Mouse (Mus musculus): Measurements from ENCODE around the gene Snd1. TPM values are rescaled to one million over a fixed set of nuclear protein-coding genes. Genes with fewer than 3 reads are reported as not detected.

Gene Snd1
- total RNA-seq, 2 experiments from 2014 or later: 110 to 112 TPM

DNA sequence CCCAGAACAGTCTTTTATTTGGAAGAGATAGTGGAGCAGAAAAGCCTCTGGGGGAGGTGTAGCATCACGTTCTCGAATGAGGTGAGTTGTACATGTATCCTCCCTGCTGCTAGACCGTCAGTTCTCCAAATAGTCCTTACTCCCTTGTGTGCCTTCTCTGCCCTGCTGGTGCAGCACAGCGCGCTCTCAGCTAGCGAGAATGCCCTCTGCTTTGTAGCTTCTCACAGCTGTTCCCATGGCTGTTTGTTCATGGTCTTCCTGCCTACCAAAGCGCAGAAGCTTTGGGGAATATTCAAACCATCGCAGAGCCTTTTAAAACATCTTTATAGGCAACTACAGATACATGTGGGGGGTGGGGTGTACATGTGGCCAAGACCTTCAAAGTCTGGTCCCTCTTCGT is 374.0 kb downstream of the Snd1 start:
- no peak for TF ChIP-seq CTCF (conservative IDR thresholded peaks at IDR 0.05)

DNA sequence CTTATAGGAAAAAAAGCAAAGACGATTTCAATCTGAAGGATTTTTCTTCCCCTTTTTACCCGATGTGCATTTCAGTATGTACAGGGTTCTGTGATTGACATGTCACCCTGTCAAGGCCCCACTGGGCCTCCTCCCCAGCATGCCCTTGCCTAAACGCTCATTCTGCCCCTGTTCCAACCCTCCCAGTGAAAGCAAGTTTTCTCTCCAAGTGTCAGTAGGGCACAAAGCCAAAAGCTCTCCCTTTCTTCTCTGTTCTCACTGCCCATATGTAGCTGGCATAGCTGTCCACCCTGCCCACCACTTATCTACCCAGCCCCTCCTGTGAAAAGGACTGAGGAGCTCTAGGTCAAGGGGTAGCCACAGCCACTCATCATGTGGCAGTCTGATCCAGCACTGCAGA is 374.4 kb downstream of the Snd1 start:
- no peak for DNase-seq (ENCODE audit: low spot score in 2 of 2)
- no peak for TF ChIP-seq CTCF (conservative IDR thresholded peaks at IDR 0.05)
- Histone ChIP-seq H3K4me3 (no peak overlapping the region), H3K27ac (peak overlapping the region; percentile 65)

More for the DNA sequence above, 374.0 kb downstream of the Snd1 start:
- DNase-seq (ENCODE audit: low spot score in 2 of 2): no peak
- no peak overlapping the region for H3K4me3 ChIP-seq
- peak overlapping the region; percentile 65 for H3K27ac ChIP-seq

DNA sequence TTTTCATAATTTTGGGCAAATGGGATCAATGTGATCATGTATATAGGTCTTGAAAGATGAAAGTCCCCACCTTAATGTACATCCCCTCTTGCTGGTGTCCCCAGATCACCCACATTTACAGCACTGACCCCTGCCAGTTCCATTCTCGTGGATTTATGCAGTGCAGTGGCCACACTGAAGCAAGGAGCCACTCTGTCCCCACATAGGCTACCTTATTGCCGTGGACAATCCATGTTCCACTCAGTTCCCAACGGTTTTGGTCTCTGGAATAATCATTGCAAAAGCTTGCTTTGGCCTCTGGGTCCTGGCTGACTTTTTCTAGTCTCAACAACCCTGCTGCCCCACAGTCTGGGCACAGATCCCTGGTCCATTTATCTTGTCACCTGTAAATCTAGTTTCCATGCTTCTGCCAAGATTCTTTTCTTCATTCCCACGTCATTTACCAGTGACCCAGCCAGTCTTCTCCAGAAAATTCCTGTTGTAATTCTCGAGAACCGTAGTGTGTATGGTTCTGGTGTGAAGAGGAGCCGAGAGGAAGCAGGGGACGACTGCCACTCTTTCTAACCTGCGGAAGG is 375.5 kb downstream of the Snd1 start:
- TF ChIP-seq CTCF (conservative IDR thresholded peaks at IDR 0.05): no peak
- Histone ChIP-seq H3K4me3 (no peak overlapping the region), H3K27ac (no peak overlapping the region)
- no peak for DNase-seq (ENCODE audit: low spot score in 2 of 2)

DNA sequence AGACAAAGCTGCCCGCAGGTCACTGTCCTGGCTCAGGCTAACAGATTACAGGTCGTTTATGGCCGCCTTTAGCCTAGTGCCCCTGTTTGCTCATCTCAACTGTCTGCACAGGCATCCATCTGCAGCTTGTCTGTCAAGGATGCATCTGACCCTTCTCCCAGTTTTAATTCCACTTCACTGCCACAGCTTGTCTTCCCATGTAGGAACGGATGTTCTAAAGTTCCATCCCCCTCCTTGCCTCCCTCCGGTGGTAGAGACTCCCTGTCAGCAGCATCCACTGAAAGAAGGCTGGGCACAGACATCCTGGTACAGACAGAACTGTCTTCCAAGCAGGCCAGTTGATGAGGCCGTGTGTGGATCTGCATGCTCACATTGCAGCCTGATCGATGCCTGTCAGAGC is 377.4 kb downstream of the Snd1 start:
- no peak overlapping the region for H3K4me3 ChIP-seq
- no peak for TF ChIP-seq CTCF (conservative IDR thresholded peaks at IDR 0.05)
- no peak for DNase-seq (ENCODE audit: low spot score in 2 of 2)

DNA sequence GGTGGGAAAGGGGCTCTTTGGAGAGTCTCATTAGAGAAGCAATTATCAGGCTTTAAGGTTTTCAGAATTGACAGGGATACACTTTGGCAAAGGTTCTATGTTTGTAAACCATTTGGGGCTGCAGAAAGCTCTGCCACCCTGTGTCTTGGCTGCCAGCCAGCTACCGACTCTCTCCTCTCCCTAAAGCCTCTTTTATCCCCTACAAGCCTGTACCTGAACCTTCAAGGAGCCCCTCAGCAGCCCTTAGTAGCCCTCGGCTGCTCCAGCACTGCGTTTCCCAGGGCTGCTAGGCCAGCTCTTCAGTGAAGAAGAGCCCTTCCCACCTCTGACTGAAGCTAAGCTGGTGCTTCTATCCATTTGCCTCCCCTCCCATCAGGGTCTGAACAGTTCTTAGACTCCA is 378.2 kb downstream of the Snd1 start:
- H3K4me3 ChIP-seq: no peak overlapping the region
- peak overlapping the region; percentile 69; the same call in 1 of the 2 replicates for H3K27ac ChIP-seq
- no peak for DNase-seq (ENCODE audit: low spot score in 2 of 2)
- TF ChIP-seq CTCF (conservative IDR thresholded peaks at IDR 0.05): no peak

More for the DNA sequence above, 377.4 kb downstream of the Snd1 start:
- peak overlapping the region; percentile 69 for H3K27ac ChIP-seq

DNA sequence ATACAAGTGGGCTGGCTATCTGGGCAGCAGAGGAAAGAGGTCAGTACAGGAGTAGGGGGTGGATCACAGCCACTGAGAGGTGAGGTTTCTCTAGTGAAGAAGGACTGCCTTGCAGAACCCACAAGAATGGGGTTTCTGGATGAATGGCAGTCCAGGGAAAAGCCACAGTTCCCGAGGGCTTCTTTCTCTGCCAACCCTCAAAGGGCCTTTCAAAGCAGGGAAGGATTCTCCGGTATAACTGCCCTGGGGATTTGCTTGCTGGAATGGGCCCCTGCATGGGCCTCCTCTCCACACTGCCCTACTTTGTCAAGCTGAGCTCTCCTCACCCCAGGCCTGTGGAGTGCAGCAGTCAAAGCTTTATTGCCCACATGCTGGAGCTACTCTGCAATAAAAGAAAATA is 378.7 kb downstream of the Snd1 start:
- H3K4me3 ChIP-seq: no peak overlapping the region
- DNase-seq (ENCODE audit: low spot score in 2 of 2): no peak
- peak overlapping the region; percentile 69; the same call in 1 of the 2 replicates for H3K27ac ChIP-seq
- TF ChIP-seq CTCF (conservative IDR thresholded peaks at IDR 0.05): no peak

DNA sequence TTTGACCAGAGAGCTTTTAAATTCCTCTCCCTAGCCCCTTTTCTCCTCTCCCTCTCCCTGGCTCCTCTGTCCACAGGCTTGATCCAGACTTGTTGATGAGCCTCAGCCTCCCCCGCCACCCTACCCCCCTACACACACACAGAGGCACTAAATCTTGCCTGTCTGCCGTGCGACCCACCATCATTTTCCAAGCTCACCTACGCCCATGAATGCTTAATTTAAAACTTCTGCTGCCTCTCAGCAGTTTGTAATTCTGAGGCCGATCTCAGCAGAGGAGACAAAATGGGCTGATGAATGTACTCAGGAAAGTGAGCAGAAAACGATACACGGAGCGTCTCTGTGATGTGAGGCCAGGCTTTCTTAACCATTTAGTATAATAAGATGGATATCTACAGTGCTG is 379.7 kb downstream of the Snd1 start:
- peak overlapping the region; percentile 69; the same call in 1 of the 2 replicates for H3K27ac ChIP-seq
- TF ChIP-seq CTCF (conservative IDR thresholded peaks at IDR 0.05): no peak
- DNase-seq (ENCODE audit: low spot score in 2 of 2): no peak

DNA sequence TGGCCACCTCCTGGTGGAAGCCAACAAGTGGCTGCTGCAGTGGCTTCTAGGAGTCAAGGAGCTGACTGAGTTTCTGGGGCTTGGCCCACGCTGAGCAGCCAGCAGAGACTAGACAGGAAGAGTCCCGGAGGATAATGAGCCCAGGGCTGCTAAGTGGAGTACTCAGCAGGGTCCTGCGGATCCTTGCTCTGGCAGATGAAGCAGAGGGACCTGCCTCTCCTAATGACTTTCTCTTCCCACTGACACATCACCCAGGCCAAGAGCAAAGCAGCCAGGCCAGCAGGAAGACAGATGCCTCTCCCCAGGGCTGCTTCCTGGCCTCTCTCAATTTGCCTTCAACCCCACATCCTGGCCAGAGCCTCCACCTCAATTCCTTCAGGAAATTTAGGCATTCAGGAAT is 380.5 kb downstream of the Snd1 start:
- DNase-seq (ENCODE audit: low spot score in 2 of 2): no peak
- Histone ChIP-seq H3K4me3 (no peak overlapping the region), H3K27ac (peak overlapping the region; percentile 33; the same call in 1 of the 2 replicates)
- no peak for TF ChIP-seq CTCF (conservative IDR thresholded peaks at IDR 0.05)

More for the DNA sequence above, 379.7 kb downstream of the Snd1 start:
- no peak overlapping the region for H3K4me3 ChIP-seq

DNA sequence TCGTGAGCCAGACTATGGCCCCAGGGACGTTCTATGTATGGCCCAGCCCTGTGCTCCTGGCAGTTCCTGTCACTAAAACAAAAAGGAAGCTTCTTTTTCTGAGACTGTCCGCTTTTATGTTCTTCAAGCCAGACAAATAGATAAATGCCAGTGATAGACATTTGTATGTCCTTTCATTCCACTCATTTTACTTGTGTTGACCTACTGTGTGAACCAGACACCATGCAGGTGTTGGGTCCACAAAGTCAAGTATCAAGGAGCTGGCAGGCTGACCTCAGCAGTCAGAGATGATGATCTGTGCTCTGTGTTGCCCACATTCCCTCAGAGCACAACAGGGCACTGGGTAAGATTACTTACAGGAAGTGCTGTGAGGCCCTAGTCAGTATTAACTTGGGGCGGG is 381.9 kb downstream of the Snd1 start:
- H3K27ac ChIP-seq: no peak overlapping the region; the same call in 1 of the 2 replicates
- no peak overlapping the region for H3K4me3 ChIP-seq
- no peak for DNase-seq (ENCODE audit: low spot score in 2 of 2)
- TF ChIP-seq CTCF (conservative IDR thresholded peaks at IDR 0.05): no peak

DNA sequence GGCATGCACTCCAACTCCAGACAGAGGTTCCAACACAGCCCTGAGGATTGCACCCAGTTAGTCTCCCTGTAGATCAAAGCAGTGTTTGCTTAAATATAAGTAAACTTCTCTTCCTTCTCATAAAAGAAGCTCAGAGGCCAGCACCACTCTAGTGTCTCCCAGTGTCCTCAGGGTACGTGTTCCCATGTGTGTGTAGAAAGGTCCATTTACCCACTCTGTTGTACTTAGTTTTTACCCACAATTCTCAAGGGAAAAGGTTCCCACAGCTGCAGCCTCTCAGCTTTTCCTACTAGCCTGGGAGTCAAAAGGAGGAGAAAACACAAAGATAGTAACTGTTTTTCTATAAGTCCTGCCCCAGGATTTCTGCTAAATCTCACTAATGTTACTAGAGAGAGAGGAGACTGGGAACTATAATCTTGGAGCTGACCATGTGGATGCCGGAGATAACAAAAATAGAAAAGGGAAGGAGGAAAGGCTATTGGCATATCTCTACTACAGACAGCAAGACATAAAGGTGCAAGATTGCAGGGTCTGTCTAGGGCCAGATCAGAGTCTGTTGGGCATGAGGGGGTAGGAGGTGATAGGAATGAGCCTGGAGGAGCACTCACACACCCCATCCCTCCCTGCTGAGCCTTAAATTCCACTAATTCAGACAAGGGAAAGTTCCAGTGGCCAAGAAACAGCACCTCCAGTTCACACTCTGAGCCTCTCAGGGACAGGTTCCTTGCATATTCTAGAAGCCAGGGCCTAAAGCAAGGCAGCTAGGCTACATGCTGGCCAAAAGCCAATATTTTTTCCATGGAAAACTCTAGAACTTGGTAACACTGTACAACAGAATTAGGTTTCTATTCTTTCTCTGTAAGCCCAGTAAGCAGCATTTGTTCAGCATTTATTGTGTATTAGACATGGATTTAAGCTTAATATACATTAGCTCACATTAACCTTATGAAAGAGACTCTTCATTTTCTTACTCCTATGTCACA is 382.6 kb downstream of the Snd1 start:
- Histone ChIP-seq H3K4me3 (no peak overlapping the region), H3K27ac (no peak overlapping the region)
- no peak for DNase-seq (ENCODE audit: low spot score in 2 of 2)
- no peak for TF ChIP-seq CTCF (conservative IDR thresholded peaks at IDR 0.05)

DNA sequence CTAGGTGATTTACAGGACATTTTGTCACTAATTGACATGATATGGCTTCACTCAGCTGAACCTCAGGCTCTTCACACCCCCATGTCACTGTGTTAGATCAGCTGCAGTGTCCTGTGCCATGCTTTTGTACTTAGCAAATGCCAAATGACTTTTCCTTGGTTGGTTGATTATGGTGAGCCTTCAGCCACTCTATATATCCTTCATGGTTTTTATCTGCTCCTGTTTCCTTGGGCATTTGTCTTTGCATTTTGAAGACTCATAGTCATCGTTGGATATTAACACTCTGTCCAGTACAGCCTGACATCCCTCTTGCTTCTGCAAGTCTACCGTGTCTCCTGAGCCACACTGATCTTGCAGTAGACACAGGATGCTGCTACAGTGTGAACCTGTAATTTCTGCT is 384.2 kb downstream of the Snd1 start:
- no peak for DNase-seq (ENCODE audit: low spot score in 2 of 2)
- H3K4me3 ChIP-seq: no peak overlapping the region
- H3K27ac ChIP-seq: no peak overlapping the region
- TF ChIP-seq CTCF (conservative IDR thresholded peaks at IDR 0.05): no peak

DNA sequence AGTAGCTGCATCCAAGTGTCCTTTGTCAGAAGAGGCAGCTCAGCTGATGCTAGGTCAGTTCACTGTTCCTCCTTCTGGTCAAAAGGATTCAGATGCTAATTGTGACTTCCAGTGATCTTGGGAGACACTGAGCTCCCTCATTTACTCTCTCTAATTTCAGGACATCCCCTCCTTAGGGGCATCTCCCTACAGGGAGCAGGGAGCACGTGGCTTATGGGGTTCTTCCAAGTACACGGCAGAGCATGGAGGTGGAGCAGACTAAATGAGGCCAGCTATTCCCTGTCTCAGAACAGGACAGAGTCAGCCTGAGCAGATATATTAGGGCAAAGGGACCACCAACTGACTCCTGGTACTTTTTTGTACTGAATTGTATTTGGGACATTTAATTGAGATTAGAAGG is 385.5 kb downstream of the Snd1 start:
- no peak for TF ChIP-seq CTCF (conservative IDR thresholded peaks at IDR 0.05)
- H3K4me3 ChIP-seq: no peak overlapping the region
- no peak overlapping the region for H3K27ac ChIP-seq
- no peak for DNase-seq (ENCODE audit: low spot score in 2 of 2)

DNA sequence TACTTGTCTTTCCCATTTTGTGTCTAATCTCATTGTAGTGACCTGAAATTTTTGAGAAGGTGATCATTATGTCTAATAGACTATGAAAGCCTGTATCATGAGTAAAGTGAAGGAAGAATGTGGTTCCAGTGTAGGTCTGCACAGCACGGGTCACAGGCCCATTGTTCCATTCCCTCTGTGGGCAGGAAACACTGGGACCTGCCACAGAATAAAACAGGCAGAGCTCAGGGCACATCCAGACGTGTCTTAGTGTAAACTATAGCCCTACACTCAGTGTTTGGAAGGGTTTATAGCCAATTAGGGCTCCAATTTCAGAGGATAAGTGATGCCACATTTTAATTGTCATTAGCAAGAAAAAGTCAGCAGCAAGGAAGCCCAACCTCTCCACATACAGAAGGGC is 386.0 kb downstream of the Snd1 start:
- no peak for DNase-seq (ENCODE audit: low spot score in 2 of 2)
- no peak overlapping the region for H3K27ac ChIP-seq
- no peak overlapping the region for H3K4me3 ChIP-seq
- no peak for TF ChIP-seq CTCF (conservative IDR thresholded peaks at IDR 0.05)
